Mouse (Mus musculus) lung, embryonic 15.5 days (tissue): ENCODE results near the gene Umad1. TPM values are rescaled to one million over a fixed set of nuclear protein-coding genes. Genes with fewer than 3 reads are reported as not detected.

Source experiments
- ATAC-seq: fragments of 200-750 bp; cut with Nextera tagmentation; 2 replicates; pipeline ENCODE4 v1.8.0; 2017; ENCODE audit warnings: moderate number of reproducible peaks, borderline replicate concordance; ENCODE audit not compliant: low FRiP score, low TSS enrichment; ENCODE audit errors: extremely low read depth
- H3K27ac ChIP-seq: fragments of 300-500 bp; sonication (generic); 2 replicates; pipeline ENCODE4 v1.5.1; 2015; ENCODE audit warnings: moderate library complexity, mild to moderate bottlenecking, inconsistent platforms
- H3K27me3 ChIP-seq: fragments of 300-500 bp; sonication (generic); 2 replicates; pipeline ENCODE4 v1.6.1; 2015; ENCODE audit warnings: inconsistent platforms
- H3K36me3 ChIP-seq: fragments of 300-500 bp; sonication (generic); 2 replicates; pipeline ENCODE4 v1.6.1; 2015; ENCODE audit warnings: inconsistent platforms
- H3K4me1 ChIP-seq: fragments of 300-500 bp; sonication (generic); 2 replicates; pipeline ENCODE4 v1.6.1; 2015; ENCODE audit warnings: inconsistent platforms
- H3K4me2 ChIP-seq: fragments of 300-500 bp; sonication (generic); 2 replicates; pipeline ENCODE4 v1.6.1; 2015; ENCODE audit warnings: inconsistent platforms, mild to moderate bottlenecking, moderate library complexity
- H3K4me3 ChIP-seq: fragments of 300-500 bp; sonication (generic); 2 replicates; pipeline ENCODE4 v1.5.1; 2015; ENCODE audit warnings: mild to moderate bottlenecking, inconsistent platforms
- H3K9ac ChIP-seq: fragments of 300-500 bp; sonication (generic); 2 replicates; pipeline ENCODE4 v1.6.1; 2015; ENCODE audit warnings: inconsistent platforms
- H3K9me3 ChIP-seq: fragments of 300-500 bp; sonication (generic); 2 replicates; pipeline ENCODE4 v1.6.1; 2016; ENCODE audit warnings: inconsistent platforms
- WGBS: fragments of 180-500 bp; shearing (Covaris S2); methylation state at CpG from one replicate; pipeline ENCODE4 v1.1.7; 2015; 5-methylcytosine and 5-hydroxymethylcytosine counted together
- polyA plus RNA-seq: library from polyadenylated mRNA; unstranded; fragments of >200 nt; fragmentation: Nextera tagmentation; extraction: Ambion mirVana; gene quantifications from 2 replicates; pipeline ENCODE4 v1.2.1, GENCODE M21; 2015

Umad1 gene
- polyA plus RNA-seq, 1 experiment from 2014 or later, result 23.2 TPM

- no peak overlapping the region for H3K4me2 ChIP-seq
- no peaks in the 10 kb centered on the region for H3K9me3 ChIP-seq
- no peak overlapping the region for H3K9ac ChIP-seq
- ATAC-seq, result 0 out of 2 replicates have a peak, but pooled peaks have one; percentile 20
- H3K27ac ChIP-seq, result peak overlapping the region; percentile 64
- WGBS, result 50% methylated on average over 3 of the region's 3 CpGs
- no peaks in the 10 kb centered on the region for H3K27me3 ChIP-seq
- H3K4me3 ChIP-seq, result no peak overlapping the region
- no peaks in the 10 kb centered on the region for H3K36me3 ChIP-seq
- peaks cover 62% of the 10 kb centered on the region for H3K4me1 ChIP-seq
Observed at GRCm38 (mm10) chr6:8469918-8470317, 210.8 kb downstream of the Umad1 start.

GRCm38 (mm10) chr6:8472125-8472524, 213.0 kb downstream of the Umad1 start:
- H3K9ac ChIP-seq, result no peak overlapping the region
- 80% methylated on average over 3 of the region's 3 CpGs for WGBS
- H3K4me1 ChIP-seq, result peaks cover 59% of the 10 kb centered on the region
- no peak overlapping the region for H3K4me3 ChIP-seq
- no peak for ATAC-seq
- no peaks in the 10 kb centered on the region for H3K9me3 ChIP-seq
- no peak overlapping the region for H3K4me2 ChIP-seq
- H3K27me3 ChIP-seq, result no peaks in the 10 kb centered on the region
- no peaks in the 10 kb centered on the region for H3K36me3 ChIP-seq
- peak overlapping the region; percentile 79; the same call in 1 of the 2 replicates for H3K27ac ChIP-seq

GRCm38 (mm10) chr6:8472915-8473314, 213.8 kb downstream of the Umad1 start:
- 6% methylated on average over 5 of the region's 5 CpGs for WGBS
- H3K36me3 ChIP-seq, result no peaks in the 10 kb centered on the region
- H3K27me3 ChIP-seq, result no peaks in the 10 kb centered on the region
- peak overlapping the region; percentile 79 for H3K27ac ChIP-seq
- no peak overlapping the region for H3K9ac ChIP-seq
- peaks cover 52% of the 10 kb centered on the region for H3K4me1 ChIP-seq
- peak; percentile 68; the same call in 1 of the 2 replicates for ATAC-seq
- no peak overlapping the region; the same call in 1 of the 2 replicates for H3K4me2 ChIP-seq
- no peak overlapping the region for H3K4me3 ChIP-seq
- H3K9me3 ChIP-seq, result no peaks in the 10 kb centered on the region

DNA sequence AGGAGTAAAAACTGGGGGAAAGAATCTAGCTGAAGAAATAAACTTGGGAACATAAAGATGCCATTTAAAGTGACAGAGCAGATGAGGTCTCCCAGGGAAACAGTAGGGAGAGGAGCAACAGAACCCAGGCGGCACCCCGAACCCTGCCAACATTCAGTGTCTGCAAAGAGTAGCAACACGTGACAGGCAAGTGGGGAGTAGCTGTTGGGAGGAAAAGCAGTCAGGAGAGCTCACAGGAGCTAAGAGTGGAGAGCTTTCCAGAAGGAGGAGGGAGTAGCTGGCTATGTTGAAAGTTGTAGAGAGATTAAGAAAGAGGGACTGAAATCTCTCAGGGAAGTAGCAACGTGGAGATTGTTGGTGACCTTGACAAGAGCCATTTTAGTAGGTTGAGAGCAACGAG, 214.4 kb downstream of the Umad1 start:
- ATAC-seq, result peak; percentile 60; the same call in 1 of the 2 replicates
- Histone ChIP-seq H3K36me3 (no peaks in the 10 kb centered on the region), H3K9ac (no peak overlapping the region), H3K4me1 (peaks cover 52% of the 10 kb centered on the region), H3K27me3 (no peaks in the 10 kb centered on the region), H3K4me2 (no peak overlapping the region), H3K27ac (peak overlapping the region; percentile 79), H3K4me3 (no peak overlapping the region), H3K9me3 (no peaks in the 10 kb centered on the region)
- WGBS, result 22% methylated on average over 5 of the region's 5 CpGs

DNA sequence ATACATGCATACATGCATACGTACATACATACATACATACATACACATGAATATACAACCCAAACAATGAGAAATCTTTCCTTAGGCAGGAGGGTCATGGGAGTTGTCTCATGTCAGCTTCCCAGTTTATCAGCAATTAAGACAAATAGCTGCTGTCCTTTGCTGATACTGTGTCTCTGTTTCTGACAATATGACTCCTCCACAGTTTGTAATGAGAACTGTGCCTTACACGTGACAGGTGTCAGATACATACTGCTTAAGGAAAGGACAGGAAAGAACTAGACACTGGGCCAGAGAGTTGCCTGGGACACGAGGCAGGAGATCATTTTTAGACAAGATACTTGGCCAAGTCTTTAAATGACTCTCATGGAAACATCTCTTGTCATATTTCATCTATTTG, 215.2 kb downstream of the Umad1 start:
- peaks cover 57% of the 10 kb centered on the region for H3K4me1 ChIP-seq
- H3K36me3 ChIP-seq, result no peaks in the 10 kb centered on the region
- ATAC-seq, result no peak
- H3K4me2 ChIP-seq, result no peak overlapping the region
- no peaks in the 10 kb centered on the region for H3K27me3 ChIP-seq
- H3K27ac ChIP-seq, result peak overlapping the region; percentile 79; the same call in 1 of the 2 replicates
- no peak overlapping the region for H3K4me3 ChIP-seq
- WGBS, result 59% methylated on average over 3 of the region's 3 CpGs
- no peak overlapping the region for H3K9ac ChIP-seq
- no peaks in the 10 kb centered on the region for H3K9me3 ChIP-seq

DNA sequence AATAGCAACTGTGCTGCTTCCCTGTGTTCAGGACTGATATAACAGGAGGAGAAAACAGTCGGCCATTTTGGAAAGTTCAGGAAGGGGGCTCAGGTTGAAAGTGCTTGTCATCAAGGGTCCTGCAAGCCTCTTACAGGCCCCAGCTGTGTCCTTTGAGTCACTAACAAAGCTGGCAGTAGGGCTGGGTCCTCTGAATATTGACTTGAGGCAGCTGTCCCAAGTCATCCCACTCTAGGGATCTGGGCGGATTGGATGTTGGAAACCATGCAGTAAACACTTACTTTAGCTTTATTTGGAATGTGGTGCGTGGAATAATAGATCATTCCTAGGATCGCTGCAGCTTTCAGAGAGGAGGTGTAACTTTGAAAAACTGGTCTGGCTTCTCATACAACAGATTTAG, 215.7 kb downstream of the Umad1 start:
- Histone ChIP-seq H3K4me1 (peaks cover 53% of the 10 kb centered on the region), H3K36me3 (no peaks in the 10 kb centered on the region), H3K27me3 (no peaks in the 10 kb centered on the region), H3K9ac (no peak overlapping the region), H3K4me2 (no peak overlapping the region), H3K27ac (no peak overlapping the region), H3K4me3 (no peak overlapping the region), H3K9me3 (no peaks in the 10 kb centered on the region)
- WGBS, result 48% methylated on average over 4 of the region's 4 CpGs
- ATAC-seq, result peak; percentile 27; the same call in 1 of the 2 replicates

- WGBS, result 22% methylated on average over 1 of the region's 1 CpGs
- Histone ChIP-seq H3K36me3 (no peaks in the 10 kb centered on the region), H3K9ac (no peak overlapping the region), H3K27ac (no peak overlapping the region), H3K9me3 (no peaks in the 10 kb centered on the region), H3K4me1 (peaks cover 16% of the 10 kb centered on the region), H3K4me2 (no peak overlapping the region), H3K4me3 (no peak overlapping the region), H3K27me3 (no peaks in the 10 kb centered on the region)
- ATAC-seq, result 0 out of 2 replicates have a peak, but pooled peaks have one; percentile 27
Observed at GRCm38 (mm10) chr6:8479176-8479575, 220.1 kb downstream of the Umad1 start.

DNA sequence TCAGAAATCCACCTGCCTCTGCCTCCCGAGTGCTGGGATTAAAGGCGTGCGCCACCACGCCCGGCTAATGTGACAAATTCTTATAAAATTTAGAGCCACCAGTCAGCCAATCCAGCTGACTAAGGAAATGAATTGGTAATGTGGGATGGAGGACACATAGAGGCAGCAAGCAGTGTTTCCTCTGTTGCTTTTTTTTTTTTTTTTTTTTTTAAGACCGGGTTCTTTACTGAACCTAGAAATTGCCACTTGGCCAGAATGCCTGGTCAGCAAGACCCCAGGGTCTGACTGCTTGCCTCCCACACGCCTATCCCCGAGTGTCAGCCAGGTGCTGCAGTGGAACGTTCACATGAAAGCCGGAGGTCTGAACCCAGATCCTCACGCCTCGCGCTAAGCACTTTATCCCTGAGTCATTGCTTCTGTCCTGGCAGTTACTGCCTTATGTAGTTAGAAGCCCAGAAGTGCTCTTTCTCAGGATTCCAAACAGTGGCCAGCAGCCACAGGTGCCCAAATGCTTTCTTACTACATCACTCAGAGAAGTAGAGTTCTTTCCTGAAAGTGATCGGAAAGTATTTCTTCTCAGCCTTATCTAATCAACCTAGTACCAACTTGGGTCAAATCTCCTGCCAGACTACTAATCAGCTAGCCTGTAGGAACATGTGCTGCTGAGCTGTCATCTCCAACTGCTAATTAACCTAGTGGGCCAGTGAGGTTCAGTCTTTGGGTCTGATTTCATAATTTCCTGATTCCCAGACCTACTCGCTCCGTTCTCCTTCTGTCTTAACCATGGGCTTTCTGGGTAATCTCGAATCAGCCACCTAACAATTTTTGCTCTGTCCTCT, 225.6 kb downstream of the Umad1 start:
- no peaks in the 10 kb centered on the region for H3K9me3 ChIP-seq
- no peaks in the 10 kb centered on the region for H3K36me3 ChIP-seq
- no peak overlapping the region for H3K4me2 ChIP-seq
- no peaks in the 10 kb centered on the region for H3K27me3 ChIP-seq
- H3K4me3 ChIP-seq, result no peak overlapping the region
- no peak for ATAC-seq
- no peak overlapping the region for H3K27ac ChIP-seq
- H3K9ac ChIP-seq, result no peak overlapping the region
- WGBS, result 82% methylated on average over 17 of the region's 17 CpGs
- peaks cover 13% of the 10 kb centered on the region for H3K4me1 ChIP-seq

GRCm38 (mm10) chr6:8485414-8486175, 226.5 kb downstream of the Umad1 start:
- Histone ChIP-seq H3K4me2 (no peak overlapping the region), H3K9ac (no peak overlapping the region), H3K36me3 (no peaks in the 10 kb centered on the region), H3K27ac (no peak overlapping the region), H3K27me3 (no peaks in the 10 kb centered on the region), H3K4me3 (no peak overlapping the region), H3K9me3 (no peaks in the 10 kb centered on the region), H3K4me1 (peaks cover 13% of the 10 kb centered on the region)
- 60% methylated on average over 16 of the region's 16 CpGs for WGBS
- peak; percentile 69; the same call in 1 of the 2 replicates for ATAC-seq

DNA sequence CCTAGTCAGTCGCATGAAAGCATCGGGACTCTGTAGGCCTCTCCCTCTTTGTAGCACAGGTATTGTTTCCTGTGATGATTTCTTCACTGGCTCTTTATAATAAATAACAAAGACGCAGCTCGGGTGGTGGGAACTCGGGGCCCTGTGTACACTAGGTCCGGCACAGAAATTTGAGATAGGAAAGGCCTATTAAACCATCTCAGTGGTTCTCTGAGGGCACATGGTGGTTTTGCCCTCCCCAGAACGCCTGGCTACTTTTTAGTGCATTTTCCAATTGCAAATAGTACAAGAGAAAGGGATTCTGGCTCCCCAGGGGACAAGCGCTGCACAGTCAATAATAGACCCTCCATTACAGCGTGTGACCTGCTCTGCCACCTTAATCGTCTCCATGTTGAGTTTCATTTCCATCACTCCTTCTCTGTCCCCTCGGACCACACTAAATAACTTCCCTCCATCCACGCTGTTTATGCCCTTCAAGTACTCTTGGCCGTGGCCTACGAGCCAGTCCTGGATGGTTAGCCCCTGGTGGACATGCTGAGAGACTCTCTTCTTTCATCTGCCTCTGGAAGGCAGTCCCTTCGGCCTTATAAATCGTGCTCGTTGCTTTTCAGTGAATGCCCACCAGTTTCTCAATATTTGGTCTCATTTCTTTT, 227.4 kb downstream of the Umad1 start:
- H3K27ac ChIP-seq, result no peak overlapping the region
- no peaks in the 10 kb centered on the region for H3K36me3 ChIP-seq
- no peaks in the 10 kb centered on the region for H3K9me3 ChIP-seq
- 86% methylated on average over 17 of the region's 17 CpGs for WGBS
- H3K9ac ChIP-seq, result no peak overlapping the region
- no peak overlapping the region for H3K4me2 ChIP-seq
- no peak for ATAC-seq
- H3K4me3 ChIP-seq, result no peak overlapping the region
- H3K4me1 ChIP-seq, result peaks cover 13% of the 10 kb centered on the region
- no peaks in the 10 kb centered on the region for H3K27me3 ChIP-seq

DNA sequence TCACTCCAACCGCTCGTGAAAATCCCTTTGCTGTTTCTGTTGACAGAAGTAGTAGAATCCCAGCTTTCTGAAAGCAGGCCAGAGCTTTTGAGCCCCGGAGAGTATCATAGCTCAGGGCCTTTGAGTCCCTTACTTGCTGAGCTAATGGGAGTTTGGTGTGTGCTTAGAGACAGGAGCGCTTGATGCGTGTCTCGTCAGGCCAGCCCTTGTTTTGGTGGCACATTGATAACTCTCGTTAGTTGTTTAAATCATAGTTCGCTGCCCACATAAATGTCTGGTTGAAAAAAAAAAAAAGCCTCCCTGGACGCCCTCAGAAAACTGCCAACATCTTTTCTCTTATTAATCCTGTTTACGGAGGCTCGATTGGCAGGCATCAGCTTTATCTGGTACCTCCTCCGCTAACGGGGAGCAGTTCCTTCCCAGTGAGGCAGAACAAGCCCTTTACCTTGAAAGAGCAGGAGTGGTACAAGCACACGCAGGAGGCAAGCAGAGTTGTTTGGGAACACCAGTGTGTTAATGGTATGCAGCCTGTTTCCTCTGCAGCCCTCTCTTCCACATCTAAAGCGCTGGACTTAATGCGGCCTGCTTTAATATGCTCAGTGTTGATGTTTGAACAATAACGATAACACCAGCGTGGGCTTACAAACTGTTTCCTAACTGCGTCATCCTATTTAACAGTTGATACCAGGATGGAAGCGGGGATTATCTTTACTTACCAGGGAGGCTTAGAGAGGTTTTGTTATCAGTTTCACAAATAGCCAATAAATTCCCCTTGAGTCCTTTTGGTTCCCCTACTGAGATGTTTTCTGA, 228.2 kb downstream of the Umad1 start:
- Histone ChIP-seq H3K9ac (no peak overlapping the region), H3K9me3 (no peaks in the 10 kb centered on the region), H3K4me1 (peaks cover 13% of the 10 kb centered on the region), H3K27me3 (no peaks in the 10 kb centered on the region), H3K4me2 (no peak overlapping the region), H3K36me3 (no peaks in the 10 kb centered on the region), H3K4me3 (no peak overlapping the region), H3K27ac (no peak overlapping the region)
- 61% methylated on average over 20 of the region's 20 CpGs for WGBS
- no peak for ATAC-seq
